Mouse (Mus musculus): ENCODE measurements around the gene Whrn.
A peak's percentile ranks its signal among the peaks of the same experiment; 100 is the strongest.

The Whrn gene

DNA sequence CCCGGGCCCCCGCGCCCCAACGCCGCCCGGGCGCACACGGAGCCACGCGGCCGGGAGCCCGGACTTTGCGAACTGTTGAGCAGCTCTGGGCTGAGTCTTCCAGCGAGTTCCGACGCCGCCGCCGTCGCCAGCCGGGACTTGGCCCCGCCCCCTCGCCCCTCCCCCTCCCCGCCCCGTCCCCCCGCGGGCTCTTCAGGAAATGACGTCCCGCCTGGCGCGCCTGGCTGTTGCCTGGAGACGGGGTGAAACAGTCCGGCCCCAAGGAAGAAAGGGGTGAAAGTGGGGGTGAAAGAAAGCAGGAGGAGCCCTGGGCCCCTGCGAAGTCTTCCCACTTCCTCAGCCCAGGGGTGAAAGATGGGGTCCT lies at the start of gene Whrn:
Whrn (minus strand) TSS at position 77 of the 364 bp plus-strand sequence.
- peak; percentile 91 for DNase-seq (ENCODE audit: low read depth)

DNA sequence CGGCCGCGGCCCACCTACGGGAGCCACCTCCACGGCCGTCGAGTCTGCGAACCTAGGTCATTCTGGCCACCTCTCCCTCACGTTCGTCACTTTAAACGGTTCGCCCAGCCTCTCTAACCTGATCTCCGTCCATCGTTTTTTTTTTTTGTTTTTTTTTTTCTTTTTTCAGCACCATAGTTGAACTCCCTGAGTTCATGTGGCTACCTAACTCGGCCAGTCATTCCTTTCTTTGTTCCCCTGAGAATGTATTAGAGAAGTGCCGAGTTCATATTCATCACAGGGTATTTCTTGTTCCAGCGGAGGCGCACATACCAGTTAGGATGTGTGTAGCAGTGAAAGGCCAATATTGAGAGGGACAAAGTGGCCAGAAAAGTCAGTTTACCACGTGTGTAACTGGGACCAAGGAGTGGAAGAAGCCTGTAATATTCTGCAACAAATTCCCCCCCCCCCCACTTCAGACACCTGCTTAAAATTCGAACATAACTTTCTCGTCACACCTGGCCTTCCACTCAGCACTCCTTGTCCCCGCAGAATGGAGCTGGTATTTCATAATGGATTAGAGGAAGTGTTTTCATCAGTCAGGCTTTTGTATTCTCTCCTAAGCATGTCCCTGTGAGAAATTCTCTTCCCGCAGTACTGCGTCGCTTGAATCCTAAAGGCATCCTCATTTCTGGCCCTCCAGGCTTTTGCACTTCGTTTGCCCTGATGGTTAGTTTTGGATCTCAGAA lies 49.6 kb upstream of the Whrn start:
- peak; percentile 41 for DNase-seq (ENCODE audit: low read depth)

DNA sequence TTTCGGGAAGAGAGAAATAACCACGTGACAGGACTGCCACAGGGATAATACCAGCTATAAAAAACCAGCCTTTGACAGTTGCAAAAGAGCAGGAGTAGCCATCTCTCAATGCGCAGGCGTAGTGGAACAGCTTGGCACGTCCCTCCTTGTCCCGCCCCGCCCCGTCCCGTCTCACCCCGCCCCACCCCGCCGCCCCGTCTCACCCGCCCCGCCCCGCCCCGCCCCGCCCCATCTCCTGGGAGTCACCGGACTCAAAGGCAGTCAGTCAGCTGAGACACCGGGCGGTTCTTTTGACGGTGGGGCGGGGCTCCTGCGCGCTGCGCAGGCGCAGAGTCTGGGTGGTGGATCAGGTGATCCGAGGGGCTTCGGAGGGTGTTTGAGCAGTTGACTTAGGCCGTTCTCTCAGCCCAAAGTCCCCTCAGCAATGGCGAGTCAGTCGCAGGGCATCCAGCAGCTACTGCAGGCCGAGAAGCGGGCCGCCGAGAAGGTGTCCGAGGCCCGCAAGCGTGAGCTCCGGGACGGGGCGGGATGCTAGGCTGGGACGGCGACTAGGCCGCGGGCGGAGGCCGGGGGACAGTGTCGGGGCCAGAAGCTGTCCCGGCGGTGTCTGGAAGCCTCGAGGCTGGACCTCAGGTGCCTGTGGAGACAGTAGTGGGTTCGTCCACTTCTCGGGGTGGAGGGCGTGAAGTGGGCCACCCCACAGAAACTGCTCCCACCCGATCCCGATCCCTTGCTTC lies 48.9 kb upstream of the Whrn start, which contains the start of gene Atp6v1g1:
Atp6v1g1 (plus strand) TSS at position 279 of the 737 bp plus-strand sequence.
- DNase-seq (ENCODE audit: low read depth) = peak; percentile 94

GRCm38 (mm10) chr4:63543746-63544493 lies 48.1 kb upstream of the Whrn start:
- no peak for DNase-seq (ENCODE audit: low read depth)

DNA sequence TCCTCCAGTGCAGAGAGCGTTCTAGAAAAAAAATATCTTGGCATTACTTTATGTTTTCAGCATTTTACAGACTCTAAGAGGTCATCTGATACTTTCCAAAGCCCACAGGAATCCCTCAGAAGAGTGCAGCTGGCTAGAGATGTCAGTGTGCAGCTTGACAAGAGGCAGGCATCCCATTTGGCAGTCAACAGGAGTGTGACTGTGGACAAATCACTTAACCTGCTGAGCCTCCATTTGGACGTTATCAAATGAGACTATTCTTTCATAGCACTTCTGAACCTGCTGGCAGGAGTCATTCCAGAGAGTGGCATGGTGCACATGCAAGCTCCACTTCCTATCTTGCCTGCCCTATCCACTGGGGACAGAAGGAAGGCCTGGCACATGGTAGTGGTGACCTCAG lies 46.4 kb upstream of the Whrn start:
- DNase-seq (ENCODE audit: low read depth) = no peak

GRCm38 (mm10) chr4:63537602-63538001 lies 41.8 kb upstream of the Whrn start:
- no peak for DNase-seq (ENCODE audit: low read depth)

- DNase-seq (ENCODE audit: low read depth) = no peak
These were observed 34.6 kb upstream of the Whrn start for GRCm38 (mm10) chr4:63530409-63530808.

- DNase-seq (ENCODE audit: low read depth) = no peak
These were observed 33.2 kb upstream of the Whrn start for GRCm38 (mm10) chr4:63528946-63529345.

GRCm38 (mm10) chr4:63525514-63525913 lies 29.7 kb upstream of the Whrn start:
- no peak for DNase-seq (ENCODE audit: low read depth)

- DNase-seq (ENCODE audit: low read depth) = no peak
These were observed 26.1 kb upstream of the Whrn start for GRCm38 (mm10) chr4:63521813-63522419.

GRCm38 (mm10) chr4:63515021-63515420 lies 19.2 kb upstream of the Whrn start:
- DNase-seq (ENCODE audit: low read depth) = no peak

- DNase-seq (ENCODE audit: low read depth) = no peak
These were observed 18.7 kb upstream of the Whrn start for GRCm38 (mm10) chr4:63514454-63514984.

- no peak for DNase-seq (ENCODE audit: low read depth)
These were observed 17.1 kb upstream of the Whrn start for GRCm38 (mm10) chr4:63512921-63513320.

GRCm38 (mm10) chr4:63508232-63508631 lies 12.4 kb upstream of the Whrn start:
- DNase-seq (ENCODE audit: low read depth) = peak; percentile 87

DNA sequence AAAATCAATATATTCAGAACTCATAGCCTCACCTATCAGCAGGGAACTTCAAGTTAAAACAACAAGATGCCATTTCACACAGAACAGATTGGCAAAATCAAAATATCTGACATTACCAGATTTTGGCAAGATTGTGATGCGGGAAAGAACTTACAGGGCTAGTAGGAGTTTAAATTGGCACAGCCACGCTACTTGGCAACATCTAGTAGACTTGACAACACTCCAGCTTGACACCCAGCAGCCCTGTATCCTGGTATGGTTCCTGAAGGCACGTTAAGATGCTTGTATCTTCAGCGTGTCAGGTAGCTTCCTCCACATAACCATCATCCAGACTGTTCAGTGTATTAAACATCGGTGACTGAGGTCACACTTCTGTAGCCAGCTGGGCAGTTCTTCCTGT lies 11.7 kb upstream of the Whrn start:
- no peak for DNase-seq (ENCODE audit: low read depth)

- DNase-seq (ENCODE audit: low read depth) = no peak
These were observed 8.2 kb upstream of the Whrn start for GRCm38 (mm10) chr4:63503949-63504348.

DNA sequence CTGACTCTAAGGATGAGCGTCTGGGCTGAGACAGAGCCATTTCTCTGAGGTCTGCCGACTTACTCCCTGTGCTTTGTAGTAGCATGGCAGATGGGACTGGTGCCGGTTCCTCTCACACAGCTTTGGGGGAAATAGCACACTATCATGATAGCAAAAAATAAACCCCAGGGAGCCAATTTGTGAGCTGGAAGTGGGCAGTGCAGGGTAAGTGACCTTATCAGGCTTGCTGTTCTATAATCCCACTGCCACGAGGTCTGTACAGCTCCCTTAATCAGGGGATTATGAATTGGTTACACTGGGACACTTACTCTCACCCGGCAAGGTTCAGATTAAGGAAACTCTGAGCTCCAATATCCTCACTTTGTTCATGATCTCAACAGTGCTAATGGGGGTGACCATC lies 5.3 kb upstream of the Whrn start:
- DNase-seq (ENCODE audit: low read depth) = no peak

DNA sequence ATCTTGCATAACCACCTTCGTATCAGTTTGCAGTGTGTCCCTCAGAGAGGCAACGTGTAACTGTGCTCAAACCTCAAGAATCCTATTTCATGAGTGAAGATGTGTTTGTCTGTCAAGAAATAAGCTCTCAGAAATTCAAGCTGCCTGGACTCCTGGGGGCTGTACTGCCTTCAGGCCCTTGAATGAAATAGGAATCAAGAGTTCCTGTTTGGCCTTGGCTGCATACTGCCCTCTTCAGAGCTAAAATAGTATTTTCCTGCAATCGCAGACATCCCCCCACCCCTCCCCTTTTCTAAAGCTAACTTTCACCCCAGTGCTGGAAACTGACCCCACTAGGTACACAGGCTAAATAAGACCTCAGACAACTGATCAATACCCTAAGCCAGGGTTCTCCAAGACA lies 2.6 kb upstream of the Whrn start:
- peak; percentile 44 for DNase-seq (ENCODE audit: low read depth)

GRCm38 (mm10) chr4:63496312-63496711 lies 521 bp upstream of the Whrn start:
- DNase-seq (ENCODE audit: low read depth) = no peak

DNA sequence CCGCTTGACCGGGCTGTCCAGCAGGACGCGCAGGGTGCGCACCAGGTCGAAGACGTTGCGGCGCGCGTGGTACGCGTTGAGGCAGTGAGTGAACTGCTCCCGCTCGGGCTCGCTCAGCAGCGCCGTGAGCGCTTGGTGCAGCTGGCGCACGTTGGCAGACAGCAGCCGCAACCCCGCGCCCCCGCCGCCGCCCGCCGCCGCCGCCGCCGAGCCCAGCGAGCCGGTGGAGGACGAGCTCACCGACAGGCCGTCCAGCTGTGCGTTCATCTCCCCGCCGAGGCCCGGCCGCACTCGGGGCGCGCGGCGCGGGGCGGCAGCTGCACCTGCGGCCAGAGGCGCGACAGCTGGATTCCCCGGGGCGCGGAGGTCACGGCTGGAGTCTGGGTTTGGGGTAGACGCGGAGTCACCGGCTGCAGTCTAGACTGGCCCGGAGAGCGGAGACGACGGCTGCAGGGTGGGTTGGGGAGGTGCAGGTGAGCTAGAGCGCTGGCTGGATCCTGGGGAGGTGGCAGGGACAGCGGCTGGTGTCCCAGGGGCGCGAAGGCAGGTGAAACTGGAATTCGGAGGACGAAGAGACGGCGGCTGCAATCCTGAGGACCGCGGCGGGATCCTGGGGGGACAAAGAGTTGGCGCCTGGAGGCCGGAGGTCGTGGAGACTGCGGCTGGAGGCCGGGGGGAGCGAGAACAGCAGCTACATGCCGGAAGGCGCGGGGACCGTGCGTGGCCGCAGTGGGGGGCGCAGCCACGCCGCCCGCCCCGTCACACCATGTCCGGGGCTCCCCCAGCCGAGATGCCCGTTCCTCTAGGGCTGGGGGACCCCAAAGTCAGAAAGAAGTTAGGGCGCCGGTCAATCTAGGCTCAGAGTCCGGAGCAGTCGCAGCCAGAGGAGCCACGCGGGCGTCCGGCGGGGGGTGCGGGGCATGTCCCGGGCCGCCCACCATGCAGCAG lies 550 bp downstream of the Whrn start:
- DNase-seq (ENCODE audit: low read depth) = peak; percentile 73

DNA sequence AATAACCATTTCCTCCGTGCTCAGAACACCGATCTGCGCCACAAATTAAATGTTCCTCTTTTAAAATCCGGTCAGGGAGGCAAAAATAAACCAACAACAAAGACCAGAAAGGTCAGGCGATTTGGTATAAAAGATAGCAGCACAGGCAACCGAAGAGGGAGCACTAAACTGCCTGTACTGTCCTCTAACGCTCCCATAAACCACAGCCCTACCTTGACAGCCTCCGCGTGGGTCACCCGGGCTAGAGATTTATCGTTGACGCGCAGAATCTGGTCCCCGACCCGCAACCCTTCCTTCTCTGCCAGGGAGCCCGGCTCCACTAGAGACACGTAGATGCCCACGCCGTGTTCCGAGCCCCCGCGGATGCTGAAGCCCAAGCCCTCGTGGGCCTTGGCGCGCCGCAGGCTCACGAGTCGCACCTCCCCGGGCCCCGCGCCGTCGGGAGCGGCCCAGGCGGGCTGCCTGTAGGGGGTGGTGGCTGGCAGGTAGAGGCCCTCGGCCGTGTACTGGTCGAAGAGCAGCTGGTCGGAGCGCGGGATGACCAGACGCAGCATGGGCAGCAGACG lies 1.3 kb downstream of the Whrn start:
- no peak for DNase-seq (ENCODE audit: low read depth)
